Mouse (Mus musculus) bone marrow macrophage, adult 2 months (primary cell): Measurements from ENCODE around the gene Med21. TPM values are rescaled to one million over a fixed set of nuclear protein-coding genes. Genes with fewer than 3 reads are reported as not detected.
A peak's percentile ranks its signal among the peaks of the same experiment; 100 is the strongest.

ENCODE experiments used
- H3K27ac ChIP-seq: 2 replicates; pipeline ENCODE4 v1.5.1; 2012; ENCODE audit warnings: low read depth, low read length; ENCODE audit not compliant: insufficient read depth
- H3K4me1 ChIP-seq: 2 replicates; pipeline ENCODE4 v1.6.1; 2012; ENCODE audit warnings: low read length; ENCODE audit not compliant: control insufficient read depth, insufficient read depth
- H3K4me3 ChIP-seq: 2 replicates; pipeline ENCODE4 v1.5.1; 2012; ENCODE audit warnings: mild to moderate bottlenecking, low read length, moderate library complexity; ENCODE audit not compliant: insufficient read depth
- CTCF ChIP-seq: IDR thresholded peaks from 2 replicates; pipeline ENCODE4 v1.5.1; 2012; ENCODE audit warnings: low read depth, mild to moderate bottlenecking, low read length, moderate library complexity
- POLR2A ChIP-seq: IDR thresholded peaks from 2 replicates; pipeline ENCODE4 v1.6.1; 2012; ENCODE audit warnings: mild to moderate bottlenecking, low read depth, low read length, borderline replicate concordance
- polyA plus RNA-seq: library from polyadenylated mRNA; stranded (reverse); fragments of >200 nt; gene quantifications from 2 replicates; pipeline ENCODE4 v1.2.4, GENCODE M21; 2012; ENCODE audit not compliant: missing spikeins, insufficient read depth, insufficient read length

Med21 gene
- polyA plus RNA-seq, 1 experiment, result 39.7 TPM

DNA sequence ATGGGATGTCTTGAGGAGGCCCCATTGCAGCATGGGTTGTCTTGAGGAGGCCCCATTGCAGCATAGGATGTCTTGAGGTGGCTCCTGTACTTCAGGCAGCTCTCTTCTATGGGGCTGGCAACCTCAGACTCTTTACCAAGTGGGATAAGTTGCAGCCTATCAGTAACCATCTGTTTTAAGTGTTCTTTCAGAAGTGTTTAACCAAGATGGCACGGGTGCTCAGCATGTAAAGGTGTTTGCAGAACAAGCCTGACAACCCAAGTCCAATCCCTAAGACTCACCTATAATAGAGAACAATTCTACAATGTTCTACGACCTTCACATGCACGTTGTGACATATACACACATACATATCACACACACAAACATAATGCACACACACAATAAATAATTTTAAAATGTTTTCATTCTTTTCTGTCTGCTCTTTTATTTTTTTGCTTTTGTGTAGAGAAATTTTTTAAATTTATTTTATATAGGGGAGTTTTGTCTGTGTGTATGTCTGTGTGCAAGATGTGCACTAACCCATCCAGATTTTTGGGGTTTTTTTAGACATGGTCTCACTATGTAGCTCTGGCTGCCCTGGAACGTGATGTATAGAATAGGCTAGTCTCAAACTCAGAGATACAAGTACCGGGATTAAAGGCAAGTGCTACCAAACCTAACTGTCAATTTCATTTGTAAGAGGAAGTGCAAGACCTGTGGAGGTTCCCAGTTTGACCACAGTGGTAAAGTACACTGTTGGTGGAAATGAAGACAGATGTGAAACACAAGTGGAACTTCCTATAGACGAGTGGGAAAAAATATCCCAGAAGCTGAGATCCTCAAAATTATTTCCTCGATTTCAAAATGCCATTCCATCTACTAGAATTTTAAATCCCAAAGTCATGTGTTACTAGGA is 2.0 kb upstream of the Med21 start:
- Histone ChIP-seq H3K4me3 (no peak overlapping the region), H3K4me1 (peaks cover 30% of the 10 kb centered on the region), H3K27ac (0 out of 2 replicates have a peak overlapping the region, but pooled peaks have one; percentile 13)
- TF ChIP-seq CTCF (no peak), POLR2A (no peak)

DNA sequence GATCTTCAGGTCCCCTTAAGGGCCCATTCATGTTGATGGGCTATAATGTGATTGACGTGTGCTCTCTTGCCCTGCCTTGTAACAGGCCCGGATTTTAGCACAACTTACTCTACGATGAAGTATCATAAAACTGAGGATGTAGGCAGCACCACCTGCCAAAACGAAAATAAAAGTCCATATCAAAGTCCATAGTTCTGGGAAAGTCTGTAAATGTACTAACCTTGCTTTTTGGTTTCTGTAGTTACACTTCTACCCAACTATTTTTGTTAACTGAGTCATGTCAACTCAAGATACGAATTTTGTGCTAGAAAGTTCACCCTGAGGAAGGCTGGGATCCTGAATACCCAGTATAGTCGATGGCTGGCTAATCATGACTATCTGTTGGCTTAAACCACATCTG is 1.4 kb upstream of the Med21 start:
- TF ChIP-seq CTCF (no peak), POLR2A (no peak)
- Histone ChIP-seq H3K27ac (0 out of 2 replicates have a peak overlapping the region, but pooled peaks have one; percentile 13), H3K4me1 (peaks cover 30% of the 10 kb centered on the region), H3K4me3 (no peak overlapping the region)

DNA sequence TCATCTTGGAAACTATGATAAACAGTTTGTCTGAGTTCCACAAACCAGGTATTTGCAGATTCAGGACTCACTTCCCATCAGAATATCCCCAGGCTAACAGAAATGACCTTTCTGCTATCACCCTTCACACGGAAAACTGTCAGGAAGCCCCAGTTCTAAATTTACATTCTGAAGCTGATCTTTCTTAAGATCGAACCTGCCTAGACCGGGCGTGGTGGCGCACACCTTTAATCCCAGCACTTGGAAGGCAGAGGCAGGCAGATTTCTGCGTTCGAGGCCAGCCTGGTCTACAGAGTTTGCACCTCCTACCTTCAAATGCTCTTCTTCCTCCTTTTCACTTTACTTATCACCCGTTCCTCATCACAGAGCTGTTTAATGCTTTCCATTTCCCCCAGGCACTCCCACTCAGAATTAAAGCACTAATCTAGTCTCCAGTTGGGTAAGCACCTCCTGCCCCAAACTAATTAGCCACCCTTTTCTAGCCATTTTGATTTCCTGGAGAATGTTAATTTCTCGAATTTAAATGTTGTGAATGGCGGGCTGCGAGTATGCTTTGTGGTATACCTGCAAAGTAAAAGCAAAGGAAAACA is 631 bp upstream of the Med21 start:
- Histone ChIP-seq H3K4me3 (peak overlapping the region; percentile 55), H3K27ac (peak overlapping the region; percentile 46), H3K4me1 (peaks cover 30% of the 10 kb centered on the region)
- TF ChIP-seq CTCF (no peak), POLR2A (no peak)

DNA sequence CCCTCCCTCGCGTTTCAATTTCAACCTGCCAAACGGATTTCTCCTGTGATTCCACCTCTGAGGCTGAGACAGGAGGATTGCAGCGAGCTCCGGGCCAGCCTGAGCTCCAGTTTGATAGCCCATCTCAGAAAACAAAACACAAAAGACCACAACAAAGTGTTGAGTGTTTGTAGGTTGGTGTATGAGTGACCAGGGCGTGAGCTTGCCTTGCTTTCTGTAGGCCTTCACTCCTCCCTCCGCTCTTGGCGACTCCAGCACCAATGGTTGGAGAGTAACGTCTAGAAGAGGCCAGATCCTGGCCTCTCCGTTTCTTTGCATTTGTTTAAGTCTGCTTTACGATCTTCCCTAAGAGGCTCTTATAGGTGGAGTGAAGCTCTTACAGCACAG is 830 bp downstream of the Med21 start:
- TF ChIP-seq POLR2A (no peak), CTCF (no peak)
- Histone ChIP-seq H3K4me3 (peak overlapping the region; percentile 94), H3K27ac (no peak overlapping the region), H3K4me1 (peaks cover 27% of the 10 kb centered on the region)

DNA sequence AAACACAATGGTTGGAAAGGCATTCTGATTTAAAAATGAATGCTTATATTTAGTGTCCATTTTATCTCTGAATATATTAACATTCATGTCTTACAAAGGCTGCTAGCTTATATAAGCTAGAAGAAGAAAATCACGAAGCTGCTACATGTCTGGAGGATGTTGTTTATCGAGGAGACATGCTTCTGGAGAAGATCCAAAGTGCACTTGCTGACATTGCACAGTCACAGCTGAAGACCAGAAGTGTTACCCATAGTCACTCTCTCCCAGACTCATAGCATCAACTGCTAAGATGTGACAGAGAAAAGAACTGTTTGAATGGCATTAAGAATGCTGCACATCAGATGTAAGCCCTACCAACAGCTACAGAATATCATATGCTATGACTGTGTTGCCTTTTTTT is 7.7 kb downstream of the Med21 start:
- TF ChIP-seq POLR2A (no peak), CTCF (no peak)

DNA sequence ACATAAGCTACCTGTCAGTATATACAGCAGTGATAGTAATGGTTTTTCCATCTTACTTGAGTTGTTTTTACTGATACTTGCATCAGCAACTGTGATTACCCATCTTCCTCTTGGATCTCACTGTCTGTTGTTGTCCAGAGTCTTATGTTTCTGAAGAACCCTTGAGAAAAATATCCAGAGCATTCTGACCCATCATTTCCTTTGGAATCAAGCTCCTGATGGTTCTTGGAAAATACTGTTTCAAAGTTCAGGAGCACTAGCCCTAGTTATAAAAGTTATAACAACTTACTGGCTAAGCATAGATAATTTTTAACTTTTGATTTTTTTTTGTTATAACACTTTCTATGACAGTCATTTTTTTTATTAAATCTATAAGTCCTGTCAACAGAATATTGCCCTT is 9.1 kb downstream of the Med21 start:
- Histone ChIP-seq H3K27ac (no peak overlapping the region), H3K4me1 (no peaks in the 10 kb centered on the region), H3K4me3 (no peak overlapping the region)
- TF ChIP-seq POLR2A, result no peak
- TF ChIP-seq CTCF, result no peak

More for the DNA sequence above, 7.7 kb downstream of the Med21 start:
- H3K4me3 ChIP-seq, result no peak overlapping the region
- H3K27ac ChIP-seq, result no peak overlapping the region
- no peaks in the 10 kb centered on the region for H3K4me1 ChIP-seq

DNA sequence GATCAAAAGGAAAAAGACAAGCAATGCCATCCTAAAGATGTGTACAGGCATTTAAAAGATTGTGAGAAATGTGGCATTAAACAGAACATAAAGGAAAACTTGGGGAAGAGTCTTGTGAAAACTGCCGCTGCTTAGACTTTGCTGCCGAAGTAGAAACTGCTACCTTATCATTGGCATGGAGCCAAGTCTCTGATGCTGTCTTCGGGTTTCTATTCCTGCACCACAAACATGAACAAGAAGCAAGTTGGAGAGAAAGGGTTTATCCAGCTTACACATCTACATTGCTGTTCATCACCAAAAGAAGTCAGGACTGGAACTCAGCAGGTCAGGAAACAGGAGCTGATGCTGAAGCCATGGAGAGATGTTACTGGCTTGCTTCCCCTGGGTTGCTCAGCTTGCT is 10.8 kb downstream of the Med21 start:
- Histone ChIP-seq H3K4me3 (no peak overlapping the region), H3K4me1 (no peaks in the 10 kb centered on the region), H3K27ac (no peak overlapping the region)
- TF ChIP-seq POLR2A (no peak), CTCF (no peak)

DNA sequence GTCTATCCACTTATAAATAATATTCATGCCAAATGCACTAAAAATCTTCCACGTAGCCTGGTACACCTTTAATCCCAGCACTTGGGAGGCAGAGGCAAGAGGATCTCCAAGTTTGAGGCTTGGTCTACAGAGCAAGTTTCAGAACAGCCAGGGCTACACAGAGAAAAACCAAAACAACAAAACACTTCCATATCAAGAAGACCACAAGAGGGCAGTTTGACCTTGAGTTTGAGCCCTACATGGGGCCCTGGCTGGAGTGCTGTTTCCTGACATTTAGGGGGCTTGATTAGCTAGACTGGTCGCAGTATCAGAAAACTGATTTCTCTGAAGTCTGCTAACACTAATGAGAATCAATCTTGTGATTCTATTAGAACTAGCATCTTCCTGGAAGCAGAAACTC is 18.2 kb downstream of the Med21 start:
- H3K4me3 ChIP-seq, result no peak overlapping the region
- peaks cover 17% of the 10 kb centered on the region for H3K4me1 ChIP-seq
- no peak overlapping the region for H3K27ac ChIP-seq
- TF ChIP-seq CTCF (no peak), POLR2A (no peak)

DNA sequence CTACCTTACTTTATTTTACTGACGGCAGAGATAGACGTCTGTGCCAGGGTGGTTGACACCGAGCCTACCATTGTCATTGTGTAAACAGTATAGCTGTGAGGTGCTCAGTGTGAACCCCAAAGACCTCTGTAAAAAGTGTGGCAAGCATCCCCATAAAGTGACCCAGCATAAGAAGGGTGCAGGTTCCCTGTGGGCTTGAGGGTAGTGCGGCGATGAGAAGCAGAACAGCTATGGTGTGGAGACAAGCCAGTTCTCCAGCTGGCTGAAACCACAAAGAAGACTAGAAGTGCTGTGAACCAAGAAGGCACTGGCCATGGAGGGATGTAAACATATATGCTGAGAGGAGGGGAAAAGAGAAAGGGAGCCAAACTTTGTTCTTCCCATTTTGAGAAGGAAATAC is 19.3 kb downstream of the Med21 start:
- peaks cover 17% of the 10 kb centered on the region for H3K4me1 ChIP-seq
- no peak overlapping the region for H3K27ac ChIP-seq
- no peak overlapping the region for H3K4me3 ChIP-seq
- TF ChIP-seq CTCF (no peak), POLR2A (no peak)

DNA sequence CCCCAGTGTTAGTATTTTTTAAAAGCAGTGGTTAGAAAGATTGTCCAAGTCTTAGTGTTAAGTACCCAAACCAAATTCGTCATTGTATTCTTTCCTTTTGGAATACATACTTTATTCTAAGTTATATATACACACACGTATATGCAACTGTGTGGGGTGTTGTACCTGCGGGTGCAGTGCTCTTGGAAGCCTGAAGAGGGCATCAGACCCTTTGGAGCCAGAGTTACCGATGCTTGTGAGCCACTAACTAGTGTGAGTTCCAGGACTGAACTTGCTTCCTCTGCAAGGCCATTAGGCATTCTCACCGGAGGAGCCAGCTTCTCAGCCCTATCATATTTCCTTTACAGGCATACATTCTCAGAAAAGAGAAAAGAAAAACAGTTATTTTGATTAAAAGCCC is 20.3 kb downstream of the Med21 start:
- Histone ChIP-seq H3K4me3 (no peak overlapping the region), H3K4me1 (peaks cover 17% of the 10 kb centered on the region)
- TF ChIP-seq CTCF, result peak; percentile 74
- no peak for TF ChIP-seq POLR2A

DNA sequence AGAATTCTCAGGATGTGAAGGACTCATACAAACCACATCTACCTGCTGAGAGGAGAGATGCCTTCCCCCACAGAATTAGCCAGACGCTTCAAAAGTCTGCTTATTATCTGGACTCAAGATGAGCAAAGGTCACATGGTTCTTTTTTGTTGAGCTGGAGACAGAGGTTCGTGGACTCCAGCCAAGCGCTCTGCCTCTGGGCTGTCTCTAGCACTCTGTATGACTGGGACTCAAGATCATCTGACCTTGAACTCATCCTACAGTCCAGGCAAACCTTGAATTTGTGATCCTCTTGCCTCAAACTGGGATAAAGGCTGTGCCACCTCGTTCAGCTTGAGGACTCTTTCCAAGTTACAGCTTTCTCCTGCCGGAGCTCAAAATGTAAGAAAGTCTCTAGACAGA is 21.8 kb downstream of the Med21 start:
- TF ChIP-seq POLR2A (no peak), CTCF (no peak)
- Histone ChIP-seq H3K4me3 (no peak overlapping the region), H3K27ac (no peak overlapping the region), H3K4me1 (peaks cover 25% of the 10 kb centered on the region)

More for the DNA sequence above, 20.3 kb downstream of the Med21 start:
- no peak overlapping the region for H3K27ac ChIP-seq
